Mouse (Mus musculus): Measurements from ENCODE around the gene Tnnt2.

The Tnnt2 gene

GRCm38 (mm10) chr1:135818481-135819086 is 17.6 kb upstream of the Tnnt2 start, which contains the start of gene Lad1:
Gene Lad1, plus strand, starts transcription at chr1:135818598.
- no peak for DNase-seq (ENCODE audit: low read depth)

DNA sequence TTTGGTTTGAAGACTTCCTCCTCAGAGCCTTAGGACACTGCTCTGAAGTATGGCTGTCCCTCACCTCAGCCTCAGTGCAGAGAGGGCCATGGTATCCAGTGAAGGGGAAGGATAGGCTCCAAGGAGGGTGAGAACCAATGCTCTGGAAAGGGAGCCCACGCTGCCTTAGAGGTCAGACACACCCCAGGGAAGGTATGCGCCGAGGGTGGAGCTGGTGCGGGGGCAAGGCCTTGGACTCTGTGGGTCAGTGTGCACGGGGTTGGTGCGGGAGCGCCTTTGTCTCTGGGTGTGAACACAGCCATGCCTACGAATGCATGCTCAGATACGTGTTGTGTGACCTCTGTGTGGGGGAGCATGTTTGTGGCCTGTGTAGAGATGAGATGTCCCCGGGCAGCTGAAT is 16.1 kb upstream of the Tnnt2 start:
- no peak for DNase-seq (ENCODE audit: low read depth)

GRCm38 (mm10) chr1:135820736-135821364 is 15.3 kb upstream of the Tnnt2 start:
- no peak for DNase-seq (ENCODE audit: low read depth)

DNA sequence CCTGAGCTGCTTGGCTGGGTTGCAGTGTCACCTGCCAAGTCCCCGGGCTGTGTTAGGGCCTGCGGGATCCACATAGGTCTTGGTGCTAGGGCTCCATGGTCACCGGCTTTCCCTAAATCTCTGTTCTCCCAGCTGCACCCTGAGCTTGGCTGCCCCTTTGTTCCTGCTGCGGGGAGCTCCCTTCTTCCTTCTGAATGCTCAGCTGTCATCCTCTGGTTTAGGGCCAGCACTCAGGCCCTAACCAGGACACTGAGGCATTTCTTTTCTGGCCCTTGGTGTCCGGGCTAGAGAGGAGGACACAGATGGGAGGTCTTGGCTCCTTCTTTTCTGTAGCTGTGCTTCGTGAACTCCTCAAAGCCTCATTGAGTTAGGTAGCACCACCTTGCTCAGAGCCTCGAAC is 14.4 kb upstream of the Tnnt2 start:
- DNase-seq (ENCODE audit: low read depth) = no peak

DNA sequence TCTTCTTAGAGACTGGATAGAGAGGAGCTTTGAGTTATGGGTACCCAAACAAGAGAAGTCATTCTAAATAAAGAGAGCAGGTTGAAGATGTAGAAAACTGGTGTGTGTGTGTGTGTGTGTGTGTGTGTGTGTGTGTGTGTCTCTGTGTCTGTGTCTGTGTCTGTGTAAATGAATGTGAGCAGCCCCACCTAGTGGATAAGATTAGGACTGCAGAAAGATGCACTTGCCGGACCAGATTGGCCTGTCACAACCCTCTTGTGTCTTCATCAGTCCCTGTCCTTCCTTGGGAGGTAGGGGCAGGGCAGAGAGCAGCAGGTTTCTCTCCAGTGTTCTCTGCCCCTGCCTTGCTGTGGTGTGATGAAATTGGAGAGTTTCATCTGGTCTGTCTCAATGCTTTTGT is 7.2 kb upstream of the Tnnt2 start:
- DNase-seq (ENCODE audit: low read depth) = peak; percentile 84

- no peak for DNase-seq (ENCODE audit: low read depth)
Observed at GRCm38 (mm10) chr1:135834206-135834859, 1.8 kb upstream of the Tnnt2 start.

- no peak for DNase-seq (ENCODE audit: low read depth)
Observed at GRCm38 (mm10) chr1:135834983-135835382, 1.2 kb upstream of the Tnnt2 start.

DNA sequence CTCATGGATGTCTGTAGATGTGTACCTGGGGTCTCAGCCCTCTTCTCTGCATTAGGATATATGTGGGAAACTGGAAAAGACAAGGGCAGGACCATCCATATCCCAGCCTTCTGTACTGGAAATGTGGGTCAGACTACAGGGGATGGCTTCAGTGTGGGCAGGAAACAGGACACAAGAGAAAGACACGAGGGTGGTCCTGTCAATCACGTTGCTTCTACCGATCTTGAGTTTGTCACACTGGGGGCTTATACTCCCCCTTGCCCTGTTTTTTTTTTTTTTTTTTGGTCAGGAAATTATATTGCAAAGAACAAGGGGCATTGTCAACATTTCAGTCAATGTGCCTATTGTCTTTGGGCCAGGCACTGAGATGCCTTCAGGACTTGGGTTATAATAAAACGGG is 2.5 kb downstream of the Tnnt2 start:
- DNase-seq (ENCODE audit: low read depth) = no peak

DNA sequence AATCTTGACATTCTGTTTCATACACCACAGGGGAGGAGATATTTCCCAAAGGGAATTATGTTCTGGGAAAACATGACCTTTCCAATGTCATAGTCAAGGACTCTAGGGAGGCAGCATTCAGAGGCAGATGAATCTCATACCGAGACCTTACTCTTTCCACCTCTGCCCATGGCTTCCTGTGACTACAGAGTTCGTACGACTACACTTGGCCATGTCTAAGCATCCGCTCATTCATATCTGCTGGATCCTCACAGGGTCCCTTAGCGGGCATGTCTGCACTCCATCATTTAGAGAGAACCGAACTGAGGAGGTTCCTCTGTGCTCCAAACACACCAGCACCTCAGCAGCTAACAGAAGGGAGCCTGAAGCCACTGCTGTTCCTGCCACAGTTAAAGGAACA is 2.9 kb downstream of the Tnnt2 start:
- no peak for DNase-seq (ENCODE audit: low read depth)

DNA sequence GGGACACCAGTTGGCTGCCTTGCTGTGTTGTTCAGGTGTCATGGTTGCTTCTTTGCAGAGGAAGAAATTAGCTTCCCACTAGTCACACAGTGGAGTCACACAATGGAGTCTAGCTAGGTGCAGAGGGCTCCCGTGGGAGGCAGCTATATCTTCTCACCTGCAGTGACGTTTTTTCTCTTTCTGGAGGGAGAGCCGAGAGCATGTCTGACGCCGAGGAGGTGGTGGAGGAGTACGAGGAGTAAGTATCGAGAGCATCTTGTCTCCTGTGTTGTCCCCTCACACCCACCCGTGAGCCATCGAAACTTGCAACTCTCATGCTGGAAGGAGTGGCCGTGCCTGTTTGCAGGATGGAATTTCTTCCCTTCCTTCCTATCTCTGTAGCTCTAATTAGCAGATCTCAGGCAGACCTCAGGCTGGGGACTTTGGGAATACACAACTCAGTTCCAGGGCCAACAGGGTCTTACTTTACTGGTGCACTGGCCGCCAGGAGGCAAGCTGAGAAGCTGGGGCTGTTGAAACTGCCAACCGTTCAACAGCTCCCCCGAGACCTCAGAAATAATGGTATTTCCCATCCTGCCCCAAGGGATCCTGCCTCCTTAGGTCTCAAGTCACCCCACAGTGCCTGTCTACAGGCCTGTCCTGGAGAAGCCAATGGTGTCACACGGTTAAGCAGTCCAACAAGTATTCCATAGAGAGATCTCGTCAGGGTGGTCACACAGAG is 4.7 kb downstream of the Tnnt2 start:
- no peak for DNase-seq (ENCODE audit: low read depth)

DNA sequence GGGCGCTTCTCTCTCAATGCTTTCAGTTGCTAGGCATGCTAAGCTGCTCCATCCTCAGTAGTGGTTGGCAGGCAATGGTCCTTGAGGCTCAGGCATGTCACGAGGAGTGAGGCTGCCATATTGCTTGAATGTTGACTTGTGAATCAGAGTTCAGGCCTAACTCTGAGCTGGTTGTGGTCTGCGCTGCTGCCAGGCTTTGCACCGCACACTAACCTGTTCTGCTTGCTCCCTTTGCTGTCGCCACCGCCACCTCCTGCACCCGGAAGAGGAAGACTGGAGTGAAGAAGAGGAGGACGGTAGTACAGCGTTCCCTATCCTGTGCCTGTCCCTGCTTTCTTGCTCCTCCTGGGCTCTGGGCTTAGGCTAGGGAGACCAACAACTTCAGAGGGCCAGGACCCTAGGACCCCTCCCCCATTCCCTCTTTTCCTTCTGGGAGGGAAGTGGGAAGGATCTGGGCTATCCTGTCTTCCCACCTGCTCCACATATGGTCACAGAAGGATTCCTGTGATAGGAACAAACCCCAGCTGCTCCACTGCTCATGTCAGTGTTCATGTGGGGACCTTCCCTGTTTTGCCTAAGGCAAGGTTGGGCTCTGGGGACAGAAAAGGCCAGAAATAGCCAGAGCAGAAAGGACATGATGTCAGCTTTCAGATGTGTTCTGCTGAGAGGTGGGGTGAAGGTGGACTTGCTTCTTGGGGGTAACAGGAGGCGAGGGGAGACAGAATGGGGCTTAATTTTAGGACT is 7.5 kb downstream of the Tnnt2 start:
- DNase-seq (ENCODE audit: low read depth) = no peak

DNA sequence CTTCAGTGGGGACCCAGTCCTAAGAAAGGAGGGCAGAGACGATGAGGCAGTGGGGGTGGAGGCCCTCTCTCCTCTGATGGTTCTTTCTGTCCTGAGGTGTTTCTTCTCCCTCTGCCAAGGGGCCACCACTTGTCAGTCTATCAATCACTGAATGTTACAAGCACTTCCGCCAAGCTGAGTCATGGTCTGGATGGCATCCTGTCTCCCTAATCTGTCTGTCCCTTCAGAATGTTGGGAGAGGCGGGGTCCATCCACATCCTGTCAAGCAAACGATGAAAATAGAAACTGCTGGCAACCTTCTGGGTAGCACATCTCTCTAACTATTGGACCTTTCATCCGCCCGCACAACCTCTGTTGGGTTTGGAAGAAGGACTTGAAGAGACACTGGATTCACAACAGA is 8.3 kb downstream of the Tnnt2 start:
- DNase-seq (ENCODE audit: low read depth) = peak; percentile 65

GRCm38 (mm10) chr1:135846632-135847031 is 10.5 kb downstream of the Tnnt2 start:
- no peak for DNase-seq (ENCODE audit: low read depth)

GRCm38 (mm10) chr1:135847139-135847562 is 11.0 kb downstream of the Tnnt2 start:
- DNase-seq (ENCODE audit: low read depth) = peak; percentile 69

GRCm38 (mm10) chr1:135847611-135848351 is 11.6 kb downstream of the Tnnt2 start:
- DNase-seq (ENCODE audit: low read depth) = no peak

DNA sequence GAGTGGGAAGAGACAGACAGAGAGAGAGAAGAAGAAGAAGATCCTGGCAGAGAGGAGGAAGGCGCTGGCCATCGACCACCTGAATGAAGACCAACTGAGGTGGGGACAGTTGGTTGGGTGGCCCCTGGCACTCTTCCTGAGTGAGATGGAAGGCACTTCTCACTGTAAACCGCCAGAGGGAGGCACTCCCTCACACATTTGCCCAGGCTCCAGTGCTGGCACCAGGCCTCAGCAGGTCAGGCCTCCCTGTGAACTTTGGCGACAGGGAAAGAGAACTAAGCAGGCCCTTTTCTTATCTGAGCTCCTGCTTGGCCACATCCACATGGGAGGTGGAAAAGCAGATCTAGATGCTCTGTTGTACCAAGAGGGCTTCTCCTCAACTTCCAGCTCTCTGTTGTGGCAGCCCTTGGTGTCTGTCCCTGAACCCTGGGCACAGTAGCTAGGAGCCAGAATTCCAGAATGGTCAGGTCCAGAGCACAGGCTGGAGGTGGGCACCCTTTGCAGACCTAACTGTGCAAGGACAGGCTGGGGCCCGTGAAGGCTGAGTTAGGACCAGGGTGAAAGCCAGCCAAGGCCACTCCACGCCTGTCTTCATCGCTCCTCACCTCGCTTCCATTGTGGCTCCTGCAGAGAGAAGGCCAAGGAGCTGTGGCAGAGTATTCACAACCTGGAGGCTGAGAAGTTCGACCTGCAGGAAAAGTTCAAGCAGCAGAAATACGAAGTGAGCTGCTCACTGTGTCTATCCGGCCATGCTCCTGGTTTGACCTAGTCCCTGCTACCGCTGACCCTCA is 14.8 kb downstream of the Tnnt2 start:
- peak; percentile 85 for DNase-seq (ENCODE audit: low read depth)

DNA sequence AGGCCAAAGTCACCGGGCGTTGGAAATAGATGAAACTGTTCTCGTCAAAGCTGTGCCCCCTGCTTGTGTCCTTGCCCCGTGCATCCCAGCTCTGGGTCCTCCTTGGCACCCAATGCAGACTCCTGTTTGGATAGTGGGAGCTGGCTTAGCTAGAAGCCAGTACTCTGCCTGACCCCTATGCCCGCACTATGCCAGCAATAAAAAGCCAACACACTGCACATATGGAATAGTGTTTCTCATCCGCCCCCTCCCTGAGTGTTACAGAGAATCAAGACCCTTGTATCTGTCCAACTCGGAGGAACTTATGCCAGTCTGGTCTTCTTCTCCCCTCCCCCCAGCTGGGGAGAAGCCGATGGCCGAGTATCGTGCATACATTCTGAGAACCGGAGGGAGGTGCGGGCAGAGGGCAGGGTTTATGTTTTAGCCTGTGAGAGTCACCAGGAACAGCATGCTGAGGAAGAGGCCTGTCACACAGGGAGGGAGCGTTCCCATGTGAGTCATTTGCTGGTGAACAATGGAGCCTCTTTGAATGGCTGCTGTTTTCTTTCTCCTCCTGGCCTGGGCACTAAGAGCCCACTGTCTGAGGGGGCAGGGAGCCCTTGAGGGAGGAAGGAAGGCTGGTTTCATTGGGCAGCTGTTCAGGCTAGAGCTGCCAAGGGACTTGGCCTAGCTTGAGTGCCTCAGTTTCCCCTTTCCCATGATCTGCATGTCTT is 16.0 kb downstream of the Tnnt2 start:
- DNase-seq (ENCODE audit: low read depth) = peak; percentile 71

DNA sequence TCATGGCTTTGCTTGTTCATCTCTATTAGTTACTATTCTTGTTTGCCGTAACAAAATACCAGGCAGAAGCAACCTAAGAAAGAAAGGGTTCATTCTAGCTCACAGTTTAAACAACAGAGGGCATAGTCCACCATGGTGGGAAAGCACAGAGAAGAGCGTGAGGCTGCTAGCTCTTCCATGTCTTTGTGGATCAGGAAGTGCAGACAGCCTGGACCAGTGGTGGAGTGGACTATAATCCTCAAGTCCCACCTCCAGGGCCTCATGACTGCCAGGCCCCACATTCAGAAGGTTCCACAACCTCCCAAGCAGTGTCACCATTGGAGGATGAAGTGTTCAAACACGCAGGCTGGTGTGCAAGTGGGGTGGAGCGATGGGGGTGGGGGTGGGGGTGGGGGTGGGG is 17.0 kb downstream of the Tnnt2 start:
- DNase-seq (ENCODE audit: low read depth) = no peak

GRCm38 (mm10) chr1:135854591-135855343 is 18.6 kb downstream of the Tnnt2 start:
- DNase-seq (ENCODE audit: low read depth) = no peak

Measured in NIH3T3 (cell line).